Mouse (Mus musculus): ENCODE results near the gene Trmt10a.
"Not testable (repeated sequence)": the region's sequence is repeated elsewhere in the genome, so short reads cannot be mapped to it uniquely, and the experiment has no call there.

Trmt10a gene

DNA sequence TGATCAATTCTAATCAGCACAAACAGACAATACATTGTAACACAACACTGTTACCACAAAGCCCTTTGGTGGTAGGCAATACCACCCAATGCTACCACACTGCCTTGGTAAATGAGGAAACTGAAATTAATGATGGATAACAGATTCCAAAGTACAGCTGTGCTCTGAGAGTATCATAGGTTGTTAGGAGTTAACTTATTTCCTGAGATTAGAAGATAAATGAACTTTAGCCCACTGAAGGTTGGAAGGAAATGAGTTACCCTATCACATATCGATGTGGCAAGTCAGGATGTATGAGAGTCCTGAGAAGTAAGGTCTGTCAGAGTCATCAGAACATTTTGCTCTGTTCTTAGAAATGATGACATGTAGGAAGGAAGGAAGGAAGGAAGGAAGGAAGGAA lies 8.7 kb upstream of the Trmt10a start:
- no peak for DNase-seq (ENCODE audit: low spot score)

DNA sequence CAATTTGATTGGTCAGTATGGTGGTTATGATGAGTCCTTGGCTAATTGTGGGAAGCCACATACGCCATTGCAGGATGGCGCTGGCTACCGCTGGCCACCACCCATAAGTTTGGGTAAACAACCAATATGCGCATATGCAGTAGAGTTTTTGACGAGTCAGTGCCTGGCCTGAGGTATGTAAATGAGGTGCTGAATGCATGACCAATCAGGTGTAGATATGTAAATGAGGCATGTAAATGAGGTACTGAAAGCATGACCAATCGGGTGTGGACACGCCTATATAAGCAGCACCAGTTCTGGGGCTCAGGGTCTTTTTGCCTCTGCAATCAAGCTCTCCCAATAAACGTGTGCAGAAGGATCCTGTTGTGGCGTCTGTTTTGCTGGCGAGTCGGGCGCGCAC lies 5.1 kb upstream of the Trmt10a start:
- not testable (repeated sequence) for DNase-seq (ENCODE audit: low spot score)

DNA sequence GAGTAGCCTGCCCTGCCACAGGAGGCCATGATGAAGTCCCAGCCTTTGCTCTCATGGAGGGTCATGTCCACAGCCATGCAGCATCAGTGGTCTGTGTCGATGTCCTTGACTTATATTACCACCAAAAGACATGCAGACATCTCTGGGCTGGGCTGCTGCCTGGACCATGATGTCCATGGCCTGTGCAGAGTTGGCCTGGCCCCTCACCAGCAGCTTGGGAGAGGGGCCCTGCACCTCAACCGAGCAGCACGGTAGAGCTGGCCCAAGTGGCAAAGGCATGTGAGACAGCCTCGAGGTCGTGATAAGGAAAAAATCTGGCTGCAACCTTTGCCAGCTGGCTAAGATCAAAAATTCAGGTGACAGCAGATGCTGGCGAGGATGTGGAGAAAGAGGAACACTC lies 3.6 kb upstream of the Trmt10a start:
- DNase-seq (ENCODE audit: low spot score) = no peak

- DNase-seq (ENCODE audit: low spot score) = no peak
Measured at GRCm38 (mm10) chr3:138142052-138142732, 1.1 kb upstream of the Trmt10a start.

DNA sequence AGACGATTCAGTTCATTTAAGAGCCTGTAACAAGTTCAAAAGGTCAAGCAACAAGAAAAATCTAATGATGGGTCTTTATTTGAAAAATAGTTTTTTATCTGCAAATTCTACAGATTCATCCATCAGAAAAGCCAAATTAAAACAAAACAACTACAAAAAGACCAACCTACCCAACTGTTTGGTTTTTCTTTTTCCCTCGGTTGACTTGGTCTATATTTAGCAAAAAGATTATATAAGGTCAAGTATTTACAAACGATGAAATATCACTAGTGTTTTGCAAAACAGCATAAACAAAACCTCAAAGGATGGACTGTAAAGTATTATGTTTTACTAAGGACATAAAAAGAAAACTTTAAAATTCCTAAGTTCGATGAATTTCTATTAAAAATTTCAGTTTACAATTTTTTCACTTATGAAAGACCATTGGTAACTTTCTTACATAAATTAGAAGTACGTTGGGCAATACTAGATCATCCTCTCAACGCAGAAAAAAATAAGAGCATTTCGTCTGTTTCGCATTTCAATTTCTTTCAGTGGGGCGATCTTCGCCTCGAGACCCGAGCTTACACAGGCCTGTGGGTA lies 424 bp upstream of the Trmt10a start:
- DNase-seq (ENCODE audit: low spot score) = no peak

DNA sequence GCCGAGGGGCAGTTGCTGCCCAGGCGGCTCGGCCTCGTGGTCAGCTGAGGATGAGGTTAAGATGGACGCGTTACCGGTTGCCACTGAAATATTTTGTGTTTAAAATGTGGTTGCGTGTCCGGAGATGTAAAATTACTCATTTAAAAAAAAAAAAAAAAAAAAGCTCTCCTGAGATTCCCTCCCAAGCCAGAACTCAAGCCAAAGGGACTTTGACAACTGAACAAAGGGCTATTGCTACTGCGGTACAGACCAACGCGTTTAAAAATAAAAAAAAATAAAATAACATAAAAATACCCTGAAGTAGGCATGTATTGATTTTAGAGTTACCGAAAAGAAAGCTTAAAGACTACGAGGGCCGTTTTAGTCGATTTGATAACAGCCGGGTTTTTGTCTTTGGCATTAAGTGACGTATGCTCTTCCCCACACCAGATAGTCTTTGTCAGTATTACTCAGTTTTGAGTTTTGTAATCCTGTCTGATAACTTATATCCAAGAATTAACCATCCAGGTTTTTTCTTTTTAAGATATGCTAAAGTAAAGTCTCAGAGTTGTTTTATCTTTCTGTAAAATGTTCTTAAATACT lies 903 bp downstream of the Trmt10a start:
- DNase-seq (ENCODE audit: low spot score) = no peak

- peak; percentile 85 for DNase-seq (ENCODE audit: low spot score)
Measured at GRCm38 (mm10) chr3:138144642-138145171, 1.5 kb downstream of the Trmt10a start, which contains the start of gene Mttp. Gene Mttp (minus strand): TSS chr3:138144968.

GRCm38 (mm10) chr3:138148811-138149210 lies 5.6 kb downstream of the Trmt10a start:
- DNase-seq (ENCODE audit: low spot score) = no peak

DNA sequence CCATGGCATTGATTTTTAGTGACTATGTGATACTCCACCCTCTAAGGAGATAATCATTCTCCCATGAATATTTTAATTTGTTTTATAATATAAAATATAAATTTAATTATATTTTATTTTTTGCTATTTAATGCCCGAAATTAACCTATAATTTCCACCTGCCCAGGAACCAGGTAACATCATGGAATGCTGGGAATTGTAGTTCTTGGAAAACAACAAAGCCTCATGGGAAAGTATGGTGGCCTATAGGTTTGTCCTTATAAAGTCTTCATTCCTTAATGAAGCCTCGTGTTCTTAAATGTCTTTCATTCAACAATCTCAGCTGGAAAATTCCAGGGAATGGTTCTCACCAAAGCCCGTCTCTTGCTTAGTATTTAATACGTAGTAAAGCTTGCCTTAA lies 11.8 kb downstream of the Trmt10a start:
- no peak for DNase-seq (ENCODE audit: low spot score)

GRCm38 (mm10) chr3:138156651-138157050 lies 13.4 kb downstream of the Trmt10a start:
- DNase-seq (ENCODE audit: low spot score) = no peak

- DNase-seq (ENCODE audit: low spot score) = no peak
Measured at GRCm38 (mm10) chr3:138161623-138162022, 18.4 kb downstream of the Trmt10a start.

- no peak for DNase-seq (ENCODE audit: low spot score)
Measured at GRCm38 (mm10) chr3:138162553-138163183, 19.4 kb downstream of the Trmt10a start.

DNA sequence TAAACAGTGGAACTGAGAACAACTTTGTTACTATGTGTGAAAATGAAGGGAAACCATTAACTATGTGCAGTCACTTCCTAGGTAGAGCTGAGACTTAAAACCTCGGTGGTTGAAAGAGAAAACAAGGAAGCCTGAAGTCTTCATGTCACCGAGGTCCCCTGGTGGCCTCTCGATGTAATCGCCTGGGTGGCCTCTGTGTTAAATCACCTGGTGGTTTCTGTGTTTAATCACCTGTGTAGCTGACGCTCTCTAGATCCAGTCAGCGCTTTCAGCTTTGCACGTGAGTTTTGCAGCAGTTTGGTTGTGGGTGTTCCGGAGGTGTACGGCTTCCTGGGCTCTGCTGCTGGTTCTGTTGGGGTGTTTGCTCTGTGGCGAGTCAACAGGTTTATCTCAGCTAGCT lies 30.0 kb downstream of the Trmt10a start:
- DNase-seq (ENCODE audit: low spot score) = no peak

DNA sequence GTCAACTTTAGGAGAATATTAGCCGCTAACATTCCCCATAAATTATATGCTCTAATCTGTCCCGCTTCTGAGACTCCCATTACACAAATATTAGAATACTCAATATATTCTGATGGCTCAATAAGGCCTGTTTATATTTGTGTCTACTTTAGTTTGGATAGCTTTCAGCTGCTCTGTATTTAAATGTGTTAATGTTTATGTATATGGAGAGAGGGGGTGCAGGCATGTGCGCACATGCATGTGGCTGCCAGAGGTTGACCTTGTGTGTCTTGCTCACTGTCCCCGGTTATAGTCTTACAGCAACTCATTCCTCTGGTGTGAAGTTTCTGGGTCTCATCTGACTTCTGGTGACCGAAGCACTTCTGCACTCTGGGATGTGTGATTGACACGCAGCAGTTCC lies 32.3 kb downstream of the Trmt10a start:
- no peak for DNase-seq (ENCODE audit: low spot score)

DNA sequence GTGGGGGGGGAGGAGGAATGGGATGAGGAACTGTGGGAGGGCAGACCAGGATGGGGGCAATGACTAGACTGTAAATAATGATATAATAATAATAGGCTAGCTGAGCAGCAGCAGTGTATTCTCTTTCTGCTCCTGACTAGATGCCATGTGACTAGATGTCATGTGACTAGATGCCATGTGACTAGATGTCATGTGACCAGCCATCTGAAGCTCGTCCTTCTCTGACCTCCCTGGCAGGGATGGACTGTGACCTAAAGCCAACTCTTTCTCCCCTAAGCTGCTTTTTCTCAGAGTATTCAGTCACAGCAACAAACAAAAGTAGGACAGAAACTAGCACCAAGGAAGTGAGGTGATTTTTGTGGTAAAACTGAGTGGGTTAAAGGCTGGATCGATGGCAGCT lies 38.8 kb downstream of the Trmt10a start:
- DNase-seq (ENCODE audit: low spot score) = no peak

DNA sequence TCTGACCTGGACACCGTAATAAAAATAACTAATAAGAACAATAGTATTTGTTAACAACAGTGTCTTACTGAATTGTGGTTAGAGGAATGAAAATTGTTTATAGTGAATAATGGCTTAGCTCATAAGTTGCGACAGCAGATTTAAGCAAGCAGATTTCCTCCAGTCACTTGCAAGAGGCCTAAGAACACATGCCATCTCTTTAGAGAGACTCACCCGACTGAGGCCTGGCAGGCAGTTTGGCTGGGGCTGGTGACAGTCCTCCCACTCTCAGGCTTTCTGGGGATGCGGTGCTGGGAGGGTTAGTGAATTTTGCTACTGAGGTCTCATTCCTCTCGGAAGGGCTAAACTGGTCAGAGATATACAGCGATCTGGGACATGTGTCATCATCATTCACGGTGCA lies 40.1 kb downstream of the Trmt10a start:
- DNase-seq (ENCODE audit: low spot score) = no peak

GRCm38 (mm10) chr3:138185290-138185689 lies 42.0 kb downstream of the Trmt10a start:
- no peak for DNase-seq (ENCODE audit: low spot score)

- no peak for DNase-seq (ENCODE audit: low spot score)
Measured at GRCm38 (mm10) chr3:138185995-138186930, 43.0 kb downstream of the Trmt10a start.

DNA sequence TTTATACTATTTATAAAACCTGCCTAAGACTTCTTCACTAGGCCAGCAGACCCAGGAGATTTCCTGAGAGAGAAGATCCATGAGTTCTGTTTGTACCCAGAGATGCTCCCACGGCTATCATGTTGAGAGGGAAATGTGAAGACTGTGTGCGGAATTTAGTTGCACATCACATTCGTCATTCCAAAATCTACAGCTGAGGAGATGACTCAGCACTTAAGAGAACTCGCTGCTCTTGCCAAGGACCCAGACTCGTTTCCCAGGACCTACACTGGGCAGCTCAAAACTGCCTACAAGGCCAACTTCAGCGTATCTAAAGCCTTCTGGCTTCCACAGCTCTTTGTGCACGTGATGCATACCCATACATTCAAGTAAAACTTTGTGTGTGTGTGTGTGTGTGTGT lies 49.0 kb downstream of the Trmt10a start:
- DNase-seq (ENCODE audit: low spot score) = no peak

GRCm38 (mm10) chr3:138193683-138194302 lies 50.5 kb downstream of the Trmt10a start, which contains the start of gene 4930579F01Rik:
Gene 4930579F01Rik (minus strand): TSS chr3:138193825.
- DNase-seq (ENCODE audit: low spot score) = no peak

DNA sequence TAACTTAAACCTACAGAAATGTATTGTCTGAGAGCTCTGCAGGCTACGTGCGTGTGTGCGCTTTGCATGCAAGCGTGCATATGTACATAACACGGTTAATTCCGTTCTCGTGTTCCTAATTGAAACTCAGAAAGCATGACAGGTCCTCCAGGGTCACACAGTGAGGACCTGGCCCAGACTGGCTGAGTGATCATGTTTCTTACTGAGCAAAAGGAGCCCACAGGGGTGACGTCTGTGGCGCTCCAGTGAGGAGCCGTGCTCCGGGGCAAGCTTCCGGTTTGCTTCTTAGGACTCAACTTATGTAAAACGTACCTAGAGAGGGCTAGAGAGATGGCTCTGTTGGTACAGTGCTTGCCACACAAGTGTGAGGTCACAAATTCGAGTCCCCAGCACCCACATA lies 53.8 kb downstream of the Trmt10a start:
- no peak for DNase-seq (ENCODE audit: low spot score)

All from layer of hippocampus, adult 9-10 months (tissue).